Mouse (Mus musculus) hindbrain, embryonic 12.5 days (tissue): ENCODE measurements around the gene Nr2e3. TPM values are rescaled to one million over a fixed set of nuclear protein-coding genes. Genes with fewer than 3 reads are reported as not detected.
"Not testable (repeated sequence)": the region's sequence is repeated elsewhere in the genome, so short reads cannot be mapped to it uniquely, and the experiment has no call there.

Experiments used
- ATAC-seq: fragments of 200-750 bp; cut with Nextera tagmentation; 2 replicates; pipeline ENCODE4 v1.8.0; 2017; ENCODE audit warnings: moderate TSS enrichment; ENCODE audit not compliant: low FRiP score
- H3K27ac ChIP-seq: fragments of 300-500 bp; sonication (generic); 2 replicates; pipeline ENCODE4 v1.5.1; 2016; ENCODE audit warnings: mild to moderate bottlenecking
- H3K27me3 ChIP-seq: fragments of 300-500 bp; sonication (generic); 2 replicates; pipeline ENCODE4 v1.6.1; 2016; ENCODE audit warnings: mild to moderate bottlenecking
- H3K36me3 ChIP-seq: fragments of 300-500 bp; sonication (generic); 2 replicates; pipeline ENCODE4 v1.6.1; 2016; ENCODE audit warnings: mild to moderate bottlenecking
- H3K4me1 ChIP-seq: fragments of 300-500 bp; sonication (generic); 2 replicates; pipeline ENCODE4 v1.6.1; 2016
- H3K4me2 ChIP-seq: fragments of 300-500 bp; sonication (generic); replicated peaks from 2 replicates; pipeline ENCODE4 v1.6.1; 2016; ENCODE audit warnings: mild to moderate bottlenecking
- H3K4me3 ChIP-seq: fragments of 300-500 bp; sonication (generic); 2 replicates; pipeline ENCODE4 v1.5.1; 2016; ENCODE audit warnings: mild to moderate bottlenecking
- H3K9ac ChIP-seq: fragments of 300-500 bp; sonication (generic); 2 replicates; pipeline ENCODE4 v1.6.1; 2016; ENCODE audit warnings: mild to moderate bottlenecking, moderate library complexity
- H3K9me3 ChIP-seq: fragments of 300-500 bp; sonication (generic); replicated peaks from 2 replicates; pipeline ENCODE4 v1.6.1; 2016; ENCODE audit warnings: mild to moderate bottlenecking
- WGBS: fragments of 180-500 bp; shearing (Covaris S2); methylation state at CpG from one replicate; pipeline ENCODE4 v1.1.7; 2016; 5-methylcytosine and 5-hydroxymethylcytosine counted together
- polyA plus RNA-seq: library from polyadenylated mRNA; unstranded; fragments of >200 nt; fragmentation: Nextera tagmentation; extraction: Ambion mirVana; gene quantifications from 2 replicates; pipeline ENCODE4 v1.2.1, GENCODE M21; 2016

Nr2e3 gene
- polyA plus RNA-seq, 1 experiment from 2014 or later = 0.12 TPM

- Histone ChIP-seq H3K27me3 (no peaks in the 10 kb centered on the region), H3K4me2 (no peak overlapping the region), H3K4me1 (peaks cover 2% of the 10 kb centered on the region; the same call in 1 of the 2 replicates), H3K4me3 (no peak overlapping the region), H3K9ac (no peak overlapping the region), H3K27ac (no peak overlapping the region), H3K9me3 (no peaks in the 10 kb centered on the region), H3K36me3 (no peaks in the 10 kb centered on the region)
- 91% methylated on average over 17 of the region's 17 CpGs for WGBS
- no peak for ATAC-seq
These were observed 11.7 kb downstream of the Nr2e3 start for GRCm38 (mm10) chr9:59948691-59949250.

- Histone ChIP-seq H3K4me3 (no peak overlapping the region), H3K36me3 (no peaks in the 10 kb centered on the region), H3K9ac (no peak overlapping the region), H3K9me3 (no peaks in the 10 kb centered on the region), H3K4me2 (no peak overlapping the region), H3K27ac (no peak overlapping the region), H3K27me3 (no peaks in the 10 kb centered on the region), H3K4me1 (0 out of 2 replicates have a peak, but pooled peaks cover 2% of the 10 kb centered on the region)
- 78% methylated on average over 8 of the region's 8 CpGs for WGBS
- ATAC-seq = no peak
These were observed 12.2 kb downstream of the Nr2e3 start for GRCm38 (mm10) chr9:59948226-59948625.

GRCm38 (mm10) chr9:59947271-59947670, 13.2 kb downstream of the Nr2e3 start:
- no peak overlapping the region for H3K4me2 ChIP-seq
- ATAC-seq = no peak
- no peak overlapping the region for H3K9ac ChIP-seq
- no peaks in the 10 kb centered on the region for H3K36me3 ChIP-seq
- H3K9me3 ChIP-seq = no peaks in the 10 kb centered on the region
- H3K4me1 ChIP-seq = 0 out of 2 replicates have a peak, but pooled peaks cover 4% of the 10 kb centered on the region
- no peaks in the 10 kb centered on the region for H3K27me3 ChIP-seq
- H3K27ac ChIP-seq = no peak overlapping the region
- 85% methylated on average over 8 of the region's 8 CpGs for WGBS
- H3K4me3 ChIP-seq = no peak overlapping the region

- WGBS = 77% methylated on average over 3 of the region's 3 CpGs
- ATAC-seq = no peak
These were observed 15.2 kb downstream of the Nr2e3 start for GRCm38 (mm10) chr9:59945241-59945640.

GRCm38 (mm10) chr9:59943826-59944225, 16.6 kb downstream of the Nr2e3 start:
- 90% methylated on average over 6 of the region's 6 CpGs for WGBS
- no peak overlapping the region for H3K9ac ChIP-seq
- no peaks in the 10 kb centered on the region for H3K9me3 ChIP-seq

More at GRCm38 (mm10) chr9:59945241-59945640, 15.2 kb downstream of the Nr2e3 start:
- Histone ChIP-seq H3K27ac (no peak overlapping the region), H3K4me3 (no peak overlapping the region), H3K4me1 (peaks cover 7% of the 10 kb centered on the region; the same call in 1 of the 2 replicates), H3K9ac (no peak overlapping the region), H3K27me3 (no peaks in the 10 kb centered on the region), H3K36me3 (no peaks in the 10 kb centered on the region), H3K4me2 (no peak overlapping the region), H3K9me3 (no peaks in the 10 kb centered on the region)

GRCm38 (mm10) chr9:59942501-59943085, 17.9 kb downstream of the Nr2e3 start:
- no peak for ATAC-seq
- Histone ChIP-seq H3K4me1 (peaks cover 5% of the 10 kb centered on the region; the same call in 1 of the 2 replicates), H3K4me3 (no peak overlapping the region), H3K9ac (no peak overlapping the region), H3K27ac (no peak overlapping the region), H3K27me3 (no peaks in the 10 kb centered on the region), H3K9me3 (no peaks in the 10 kb centered on the region), H3K4me2 (no peak overlapping the region), H3K36me3 (no peaks in the 10 kb centered on the region)
- 56% methylated on average over 5 of the region's 5 CpGs for WGBS

More at GRCm38 (mm10) chr9:59943826-59944225, 16.6 kb downstream of the Nr2e3 start:
- Histone ChIP-seq H3K4me3 (no peak overlapping the region), H3K4me2 (no peak overlapping the region), H3K27ac (no peak overlapping the region), H3K27me3 (no peaks in the 10 kb centered on the region), H3K36me3 (no peaks in the 10 kb centered on the region), H3K4me1 (peaks cover 7% of the 10 kb centered on the region; the same call in 1 of the 2 replicates)
- no peak for ATAC-seq

GRCm38 (mm10) chr9:59941885-59942350, 18.5 kb downstream of the Nr2e3 start:
- H3K9me3 ChIP-seq = no peaks in the 10 kb centered on the region
- WGBS = 65% methylated on average over 9 of the region's 9 CpGs
- ATAC-seq = no peak
- H3K4me2 ChIP-seq = no peak overlapping the region
- H3K4me3 ChIP-seq = no peak overlapping the region
- no peaks in the 10 kb centered on the region for H3K36me3 ChIP-seq
- no peak overlapping the region for H3K9ac ChIP-seq
- H3K27ac ChIP-seq = no peak overlapping the region
- peaks cover 5% of the 10 kb centered on the region; the same call in 1 of the 2 replicates for H3K4me1 ChIP-seq
- H3K27me3 ChIP-seq = no peaks in the 10 kb centered on the region

GRCm38 (mm10) chr9:59940913-59941884, 19.3 kb downstream of the Nr2e3 start:
- WGBS = 75% methylated on average over 9 of the region's 12 CpGs
- Histone ChIP-seq H3K27ac (no peak overlapping the region), H3K4me2 (no peak overlapping the region), H3K27me3 (no peaks in the 10 kb centered on the region), H3K4me1 (peaks cover 5% of the 10 kb centered on the region; the same call in 1 of the 2 replicates), H3K9me3 (no peaks in the 10 kb centered on the region), H3K9ac (no peak overlapping the region), H3K36me3 (no peaks in the 10 kb centered on the region), H3K4me3 (no peak overlapping the region)
- no peak for ATAC-seq

GRCm38 (mm10) chr9:59939691-59940090, 20.8 kb downstream of the Nr2e3 start:
- no peak overlapping the region for H3K4me2 ChIP-seq
- H3K4me1 ChIP-seq = peaks cover 5% of the 10 kb centered on the region; the same call in 1 of the 2 replicates
- H3K36me3 ChIP-seq = no peaks in the 10 kb centered on the region
- no peak for ATAC-seq
- H3K27me3 ChIP-seq = no peaks in the 10 kb centered on the region
- 63% methylated on average over 2 of the region's 2 CpGs for WGBS
- H3K4me3 ChIP-seq = no peak overlapping the region
- H3K27ac ChIP-seq = no peak overlapping the region
- no peaks in the 10 kb centered on the region for H3K9me3 ChIP-seq
- no peak overlapping the region for H3K9ac ChIP-seq

- no peak for ATAC-seq
- H3K27ac ChIP-seq = no peak overlapping the region
- H3K9me3 ChIP-seq = no peaks in the 10 kb centered on the region
- no peak overlapping the region for H3K9ac ChIP-seq
- no peak overlapping the region for H3K4me3 ChIP-seq
- no peaks in the 10 kb centered on the region for H3K27me3 ChIP-seq
- 86% methylated on average over 8 of the region's 8 CpGs for WGBS
- H3K4me2 ChIP-seq = no peak overlapping the region
- no peaks in the 10 kb centered on the region for H3K36me3 ChIP-seq
- peaks cover 5% of the 10 kb centered on the region; the same call in 1 of the 2 replicates for H3K4me1 ChIP-seq
These were observed 21.9 kb downstream of the Nr2e3 start for GRCm38 (mm10) chr9:59938529-59938928.

GRCm38 (mm10) chr9:59935866-59936265, 24.6 kb downstream of the Nr2e3 start:
- H3K9ac ChIP-seq, H3K27me3 ChIP-seq, ATAC-seq, H3K4me2 ChIP-seq, H3K9me3 ChIP-seq, H3K36me3 ChIP-seq, H3K4me3 ChIP-seq, H3K27ac ChIP-seq, H3K4me1 ChIP-seq: not testable (repeated sequence)
- 80% methylated on average over 8 of the region's 8 CpGs for WGBS

- peaks cover 11% of the 10 kb centered on the region for H3K36me3 ChIP-seq
- no peaks in the 10 kb centered on the region for H3K9me3 ChIP-seq
- no peaks in the 10 kb centered on the region for H3K27me3 ChIP-seq
- ATAC-seq = no peak
- no peak overlapping the region for H3K4me2 ChIP-seq
- H3K4me3 ChIP-seq = no peak overlapping the region
- 85% methylated on average over 3 of the region's 3 CpGs for WGBS
- H3K4me1 ChIP-seq = no peaks in the 10 kb centered on the region
- H3K9ac ChIP-seq = no peak overlapping the region
- no peak overlapping the region for H3K27ac ChIP-seq
These were observed 30.2 kb downstream of the Nr2e3 start for GRCm38 (mm10) chr9:59930248-59930647.
